Mouse (Mus musculus): ENCODE measurements around the gene 5031410I06Rik. TPM values are rescaled to one million over a fixed set of nuclear protein-coding genes. Genes with fewer than 3 reads are reported as not detected.
"Not testable (repeated sequence)": the region's sequence is repeated elsewhere in the genome, so short reads cannot be mapped to it uniquely, and the experiment has no call there.

Gene 5031410I06Rik
- not detected in 2 replicates for total RNA-seq (2017)

DNA sequence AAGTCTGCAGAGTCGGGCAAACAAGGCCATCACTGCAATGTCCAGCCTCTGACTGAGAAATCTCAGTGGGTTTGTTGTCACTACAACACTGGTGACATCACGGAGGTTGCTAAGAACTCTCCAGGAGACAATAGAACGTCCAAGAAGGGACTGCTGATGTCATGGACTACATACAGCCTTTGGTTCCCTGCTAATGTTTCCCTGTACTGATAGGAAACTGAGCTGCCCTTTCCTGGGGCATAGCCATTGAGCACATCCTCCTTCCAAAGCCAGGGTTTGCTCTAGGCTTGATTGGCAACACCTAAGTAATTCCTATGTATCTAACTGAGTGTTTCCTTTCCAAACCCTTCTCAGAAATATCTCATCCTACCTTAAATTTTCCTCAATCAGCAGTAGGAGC lies at the start of gene 5031410I06Rik:
5031410I06Rik (minus strand) TSS at position 101 of the 400 bp plus-strand sequence.
- not testable (repeated sequence) for ATAC-seq (ENCODE audit: extremely low read depth, insufficient number of reproducible peaks, low FRiP score, poor library complexity, severe bottlenecking)

DNA sequence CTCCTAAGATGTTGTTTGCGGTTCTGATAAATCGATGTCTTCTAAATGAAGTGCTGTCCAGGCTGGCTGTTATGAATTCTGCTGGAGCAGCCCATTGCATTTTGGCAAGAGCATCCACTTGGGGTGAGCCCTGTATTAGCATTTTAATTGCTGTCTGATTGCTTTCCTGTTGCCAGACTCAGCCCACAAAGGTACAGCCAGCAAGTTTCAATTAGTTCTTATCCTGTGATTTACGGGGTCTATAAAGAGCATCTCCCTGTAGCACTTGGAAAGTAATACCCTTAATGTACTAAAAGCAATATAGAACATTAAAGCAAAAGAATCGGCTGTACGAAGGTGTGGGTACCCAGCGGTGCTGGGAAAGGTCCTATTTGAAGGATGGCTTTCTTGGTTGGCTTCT lies 37.7 kb upstream of the 5031410I06Rik start:
- ATAC-seq (ENCODE audit: extremely low read depth, insufficient number of reproducible peaks, low FRiP score, poor library complexity, severe bottlenecking), result no peak

DNA sequence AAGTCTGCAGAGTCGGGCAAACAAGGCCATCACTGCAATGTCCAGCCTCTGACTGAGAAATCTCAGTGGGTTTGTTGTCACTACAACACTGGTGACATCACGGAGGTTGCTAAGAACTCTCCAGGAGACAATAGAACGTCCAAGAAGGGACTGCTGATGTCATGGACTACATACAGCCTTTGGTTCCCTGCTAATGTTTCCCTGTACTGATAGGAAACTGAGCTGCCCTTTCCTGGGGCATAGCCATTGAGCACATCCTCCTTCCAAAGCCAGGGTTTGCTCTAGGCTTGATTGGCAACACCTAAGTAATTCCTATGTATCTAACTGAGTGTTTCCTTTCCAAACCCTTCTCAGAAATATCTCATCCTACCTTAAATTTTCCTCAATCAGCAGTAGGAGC lies 16.2 kb upstream of the 5031410I06Rik start, which contains the start of gene Gm10220:
Gm10220 (minus strand) TSS at position 101 of the 400 bp plus-strand sequence.
- not testable (repeated sequence) for ATAC-seq (ENCODE audit: extremely low read depth, insufficient number of reproducible peaks, low FRiP score, poor library complexity, severe bottlenecking)

DNA sequence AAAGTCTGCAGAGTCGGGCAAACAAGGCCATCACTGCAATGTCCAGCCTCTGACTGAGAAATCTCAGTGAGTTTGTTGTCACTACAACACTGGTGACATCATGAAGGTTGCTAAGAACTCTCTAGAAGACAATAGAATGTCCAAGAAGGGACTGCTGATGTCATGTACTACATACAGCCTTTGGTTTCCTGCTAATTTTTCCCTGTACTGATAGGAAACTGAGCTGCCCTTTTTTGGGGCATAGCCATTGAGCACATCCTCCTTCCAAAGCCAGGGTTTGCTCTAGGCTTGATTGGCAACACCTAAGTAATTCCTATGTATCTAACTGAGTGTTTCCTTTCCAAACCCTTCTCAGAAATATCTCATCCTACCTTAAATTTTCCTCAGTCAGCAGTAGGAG lies 16.0 kb downstream of the 5031410I06Rik start, which contains the start of gene Gm10471:
Gm10471 (minus strand) TSS at position 101 of the 400 bp plus-strand sequence.
- ATAC-seq (ENCODE audit: extremely low read depth, insufficient number of reproducible peaks, low FRiP score, poor library complexity, severe bottlenecking), result not testable (repeated sequence)

GRCm38 (mm10) chr5:26079023-26079422 lies 26.1 kb downstream of the 5031410I06Rik start:
- ATAC-seq (ENCODE audit: extremely low read depth, insufficient number of reproducible peaks, low FRiP score, poor library complexity, severe bottlenecking), result not testable (repeated sequence)

- ATAC-seq (ENCODE audit: extremely low read depth, insufficient number of reproducible peaks, low FRiP score, poor library complexity, severe bottlenecking), result no peak
Observed at GRCm38 (mm10) chr5:26070716-26071115, 34.4 kb downstream of the 5031410I06Rik start.

GRCm38 (mm10) chr5:26058481-26058880 lies 46.7 kb downstream of the 5031410I06Rik start, which contains the start of gene Gm7347:
Gene Gm7347, minus strand, starts transcription at chr5:26058581.
- not testable (repeated sequence) for ATAC-seq (ENCODE audit: extremely low read depth, insufficient number of reproducible peaks, low FRiP score, poor library complexity, severe bottlenecking)

Other genes with a start within 250 kb of the 5031410I06Rik start
- 0.23 TPM in 1 of 2 replicates, not detected in the other for gene Gm21663, start 163.0 kb downstream of the 5031410I06Rik start, total RNA-seq (2017)
- gene Gm21671, start 150.9 kb downstream of the 5031410I06Rik start, total RNA-seq (2017), result 0.23 TPM in 1 of 2 replicates, not detected in the other
- not detected in 2 replicates for gene Gm21680, start 132.7 kb downstream of the 5031410I06Rik start, total RNA-seq (2017)
- not detected in 2 replicates for gene Gm21698, start 116.7 kb downstream of the 5031410I06Rik start, total RNA-seq (2017)
- not detected in 2 replicates for gene Gm1979, start 100.6 kb downstream of the 5031410I06Rik start, total RNA-seq (2017)
- gene Gm5862, start 82.4 kb downstream of the 5031410I06Rik start, total RNA-seq (2017), result not detected in 2 replicates
- not detected in 2 replicates for gene Speer4a, start 65.8 kb downstream of the 5031410I06Rik start, total RNA-seq (2017)
- gene Gm7347, start 46.8 kb downstream of the 5031410I06Rik start, total RNA-seq (2017), result not detected in 2 replicates
- not detected in 2 replicates for gene Gm10471, start 16.1 kb downstream of the 5031410I06Rik start, total RNA-seq (2017)
- not detected in 2 replicates for gene Gm10220, start 16.1 kb upstream of the 5031410I06Rik start, total RNA-seq (2017)
- not detected in 2 replicates for gene Gm7361, start 152.3 kb upstream of the 5031410I06Rik start, total RNA-seq (2017)